Mouse (Mus musculus) adrenal gland, adult 10 weeks (tissue): ENCODE data around the gene Phldb3. TPM values are rescaled to one million over a fixed set of nuclear protein-coding genes. Genes with fewer than 3 reads are reported as not detected.

Source experiments
- polyA plus RNA-seq: library from polyadenylated mRNA; stranded (reverse); fragments of 350-450 nt; fragmentation: Illumina TruSeq; extraction: RNeasy Lipid Tissue Mini Kit (QIAGEN cat#74804); gene quantifications from one replicate; pipeline ENCODE4 v1.2.3, GENCODE M21; 2014; ENCODE audit warnings: low read depth, low replicate concordance

The Phldb3 gene
- polyA plus RNA-seq, result not detected

GRCm38 (mm10) chr7:24610144-24610878 is at the start of gene Phldb3:
Phldb3 (plus strand) TSS chr7:24610763.

DNA sequence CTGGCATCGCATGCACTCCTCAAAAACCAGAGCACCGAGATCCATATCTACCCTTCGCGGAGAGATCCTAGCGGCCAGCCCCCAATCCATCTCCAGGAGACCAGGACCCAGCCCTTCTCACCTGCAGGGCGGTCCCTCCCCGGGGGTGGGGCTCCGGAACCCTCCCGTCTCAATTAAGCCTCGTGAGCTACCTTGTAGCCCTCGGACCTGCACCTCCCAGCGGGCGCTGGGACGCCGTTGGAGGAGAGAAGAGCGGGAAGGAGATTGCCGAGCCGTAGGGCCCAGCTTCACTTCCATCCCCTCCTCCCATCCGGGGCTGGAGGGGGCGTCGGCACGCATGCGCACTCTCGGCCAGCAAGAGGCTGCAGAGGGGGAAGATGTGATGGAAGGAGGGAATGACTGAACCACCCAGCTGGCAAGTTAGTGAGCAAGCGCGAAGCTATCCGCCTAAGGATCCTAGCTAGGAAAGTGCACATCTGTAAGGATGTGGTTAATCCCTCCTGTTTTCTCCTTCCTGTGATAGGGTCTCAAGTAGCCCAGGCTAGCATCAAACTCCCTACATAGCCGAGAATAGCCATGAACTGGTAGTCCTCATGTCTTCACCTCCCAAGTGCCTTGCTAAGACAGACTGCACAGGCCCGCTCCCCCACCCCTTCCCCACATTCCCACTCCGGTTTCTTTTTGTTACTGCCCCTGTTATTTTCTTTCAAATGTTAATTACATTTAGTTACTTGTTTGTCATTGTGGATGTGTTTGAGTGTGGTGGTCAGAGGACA is 23.0 kb upstream of the Phldb3 start, which contains the start of the genes Ethe1 and Zfp575:
Ethe1 (plus strand) TSS at position 214 of the 776 bp plus-strand sequence.
Zfp575 (minus strand) TSS at position 312 of the 776 bp plus-strand sequence.

DNA sequence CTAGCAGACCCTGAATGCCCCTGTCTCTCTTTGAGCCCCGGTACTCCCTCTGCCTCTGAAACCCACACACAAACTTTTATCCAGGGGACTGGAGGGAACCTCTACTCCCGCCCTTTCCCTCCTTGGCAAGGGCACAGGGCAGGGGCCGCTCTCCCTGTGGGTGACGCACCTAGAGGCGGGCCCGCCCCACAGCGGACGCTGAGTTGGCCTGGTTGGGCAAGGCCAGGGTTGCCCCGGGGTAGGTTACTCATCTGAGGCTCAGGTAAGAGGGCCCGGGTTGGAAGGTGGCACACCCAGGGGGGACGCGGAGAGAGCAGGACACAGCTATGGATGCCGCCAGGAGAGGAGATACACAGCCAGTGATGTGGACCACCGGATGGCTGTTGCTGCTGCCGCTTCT is 25.7 kb downstream of the Phldb3 start, which contains the start of gene Lypd3:
Lypd3 (plus strand) TSS at position 287 of the 400 bp plus-strand sequence.

GRCm38 (mm10) chr7:24676575-24676974 is 66.0 kb downstream of the Phldb3 start, which contains the start of gene Tex101:
Tex101 (minus strand) TSS chr7:24676675.

Other genes with a start within 250 kb of the Phldb3 start
- gene Kcnn4, start 240.5 kb upstream of the Phldb3 start, polyA plus RNA-seq, result not detected
- gene Smg9, start 211.1 kb upstream of the Phldb3 start, polyA plus RNA-seq, result not detected
- not detected for gene Irgc1, start 158.5 kb upstream of the Phldb3 start, polyA plus RNA-seq
- gene Plaur, start 148.3 kb upstream of the Phldb3 start, polyA plus RNA-seq, result 1.9 TPM
- 0.29 TPM for gene Cadm4, start 128.7 kb upstream of the Phldb3 start, polyA plus RNA-seq
- not detected for gene Zfp428, start 103.8 kb upstream of the Phldb3 start, polyA plus RNA-seq
- not detected for gene AC161166.1, start 98.3 kb upstream of the Phldb3 start, polyA plus RNA-seq
- gene Irgq, start 80.1 kb upstream of the Phldb3 start, polyA plus RNA-seq, result 13.0 TPM
- gene Pinlyp, start 64.6 kb upstream of the Phldb3 start, polyA plus RNA-seq, result not detected
- 0.87 TPM for gene Xrcc1, start 64.5 kb upstream of the Phldb3 start, polyA plus RNA-seq
- gene Ethe1, start 23.2 kb upstream of the Phldb3 start, polyA plus RNA-seq, result 0.82 TPM
- gene Zfp575, start 23.1 kb upstream of the Phldb3 start, polyA plus RNA-seq, result not detected
- gene Lypd3, start 25.8 kb downstream of the Phldb3 start, polyA plus RNA-seq, result not detected
- gene Tex101, start 65.9 kb downstream of the Phldb3 start, polyA plus RNA-seq, result not detected
- gene BC049730, start 98.5 kb downstream of the Phldb3 start, polyA plus RNA-seq, result not detected
- not detected for gene Gm4763, start 116.1 kb downstream of the Phldb3 start, polyA plus RNA-seq
- gene Cd177, start 149.5 kb downstream of the Phldb3 start, polyA plus RNA-seq, result not detected
- gene Ceacam10, start 166.4 kb downstream of the Phldb3 start, polyA plus RNA-seq, result not detected